Mouse (Mus musculus): ENCODE data around the gene Slc26a3.

The Slc26a3 gene

GRCm38 (mm10) chr12:31513724-31514503 is 123.2 kb downstream of the Slc26a3 start:
- no peak for DNase-seq (ENCODE audit: low spot score)

- DNase-seq (ENCODE audit: low spot score): no peak
Observed at GRCm38 (mm10) chr12:31520119-31520518, 129.4 kb downstream of the Slc26a3 start.

GRCm38 (mm10) chr12:31521371-31521770 is 130.7 kb downstream of the Slc26a3 start:
- DNase-seq (ENCODE audit: low spot score): no peak
